Mouse (Mus musculus) lung, adult 2 months (tissue): ENCODE data around the gene Gltp.

Source experiments
- CTCF ChIP-seq: fragments of 200-500 bp; IDR thresholded peaks from 2 replicates; pipeline ENCODE4 v1.5.1; 2011; ENCODE audit warnings: mild to moderate bottlenecking, low read length, control low read depth; ENCODE audit not compliant: insufficient read depth
- POLR2A ChIP-seq: fragments of 200-500 bp; IDR thresholded peaks from 2 replicates; pipeline ENCODE4 v1.6.1; 2011; ENCODE audit warnings: low read depth, mild to moderate bottlenecking, control low read depth, low read length, borderline replicate concordance; ENCODE audit errors: extremely low read depth

GRCm38 (mm10) chr5:114664750-114665149, 26.0 kb downstream of the Gltp start:
- TF ChIP-seq CTCF: no peak
- no peak for TF ChIP-seq POLR2A
